Mouse (Mus musculus): ENCODE data around the gene Irs4. TPM values are rescaled to one million over a fixed set of nuclear protein-coding genes. Genes with fewer than 3 reads are reported as not detected.

The Irs4 gene
- not detected in 2 replicates for polyA plus RNA-seq (2012; ENCODE audit: insufficient read depth, insufficient read length, missing spikeins)

DNA sequence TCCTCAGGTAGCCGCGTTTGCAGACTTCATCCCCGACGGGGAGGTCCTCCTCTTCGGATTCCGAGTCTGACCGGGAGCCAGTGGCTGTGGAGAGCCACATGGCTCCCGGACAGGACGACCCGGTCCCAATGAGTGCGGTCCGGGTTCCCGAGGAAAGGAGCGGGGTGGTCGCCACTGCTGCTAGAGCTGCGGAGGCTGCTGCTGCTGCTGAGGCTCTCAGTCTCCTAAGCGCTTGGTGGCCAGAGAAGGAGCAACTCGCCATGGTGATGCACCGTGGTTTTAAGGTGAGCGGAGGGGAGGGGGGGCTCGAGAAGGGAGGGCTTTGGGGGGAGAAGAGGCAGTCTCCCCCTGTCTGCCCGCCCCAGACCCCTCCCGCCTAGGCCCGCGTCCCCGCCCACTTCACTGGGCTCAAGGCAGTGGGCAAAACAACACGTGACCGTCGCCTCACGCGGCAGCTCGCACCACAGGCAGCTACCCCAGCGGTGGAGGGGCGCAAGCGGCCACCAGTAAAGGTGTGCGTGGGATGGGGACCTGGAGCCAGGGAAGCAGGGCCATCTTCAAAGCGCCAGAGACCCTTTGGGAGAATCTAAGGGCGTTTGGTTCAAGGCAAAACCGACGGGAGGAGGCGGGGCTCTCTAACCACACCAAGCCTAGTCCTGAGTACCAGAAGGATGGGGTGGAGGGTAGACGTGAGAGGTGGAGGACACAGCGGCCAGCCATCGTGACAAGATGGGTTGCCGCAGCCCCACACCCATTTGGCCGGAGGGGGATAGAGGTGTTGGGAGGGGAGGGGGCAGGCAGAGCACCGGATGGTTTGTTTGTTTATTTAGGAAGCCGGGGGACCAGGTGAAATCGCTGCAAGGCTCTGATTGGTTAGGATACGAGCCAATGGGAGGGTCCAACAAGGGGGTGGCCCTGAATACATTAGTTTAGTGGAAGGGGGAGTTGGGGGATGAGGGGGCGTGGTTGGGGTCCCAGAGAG is at the start of gene Irs4:
Irs4 (minus strand) TSS at position 327 of the 982 bp plus-strand sequence.
- H3K27ac ChIP-seq (ENCODE audit: insufficient read depth, low read depth, low read length) = no peak within 1 kb of the TSS
- TF ChIP-seq CTCF (IDR thresholded peaks at IDR 0.05; ENCODE audit: low read depth, low read length) = no peak
- no peak for TF ChIP-seq POLR2A (IDR thresholded peaks at IDR 0.05; ENCODE audit: borderline replicate concordance, low read depth, low read length)
- H3K4me3 ChIP-seq (ENCODE audit: insufficient read depth, low read length) = peak within 1 kb of the TSS; percentile 51
- no peaks in the 10 kb centered on the region for H3K4me1 ChIP-seq (ENCODE audit: control insufficient read depth, insufficient read depth, low read length)

DNA sequence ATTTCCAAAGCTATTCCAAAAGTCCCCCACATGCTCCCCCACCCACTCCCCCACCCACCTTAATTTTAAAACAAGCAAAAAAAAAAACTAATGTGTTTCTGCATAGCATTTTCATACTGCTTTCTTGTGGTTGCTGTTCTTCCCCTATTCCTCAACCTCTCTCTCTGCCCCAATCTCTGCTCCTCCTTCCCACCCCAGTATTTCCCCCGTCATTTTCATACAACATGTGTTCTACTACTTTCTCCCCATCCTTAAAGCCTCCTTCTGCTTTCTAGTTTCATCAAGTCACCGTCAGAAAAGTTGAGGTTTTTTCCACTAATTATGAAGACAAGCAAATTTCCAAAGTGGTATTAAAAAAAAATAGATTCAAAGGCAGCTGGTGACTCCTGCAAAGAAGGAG is 25.3 kb upstream of the Irs4 start:
- Histone ChIP-seq H3K27ac (ENCODE audit: insufficient read depth, low read depth, low read length) (no peak overlapping the region), H3K4me3 (ENCODE audit: insufficient read depth, low read length) (no peak overlapping the region), H3K4me1 (ENCODE audit: control insufficient read depth, insufficient read depth, low read length) (no peaks in the 10 kb centered on the region)
- TF ChIP-seq CTCF (IDR thresholded peaks at IDR 0.05; ENCODE audit: low read depth, low read length) = no peak
- TF ChIP-seq POLR2A (IDR thresholded peaks at IDR 0.05; ENCODE audit: borderline replicate concordance, low read depth, low read length) = no peak

DNA sequence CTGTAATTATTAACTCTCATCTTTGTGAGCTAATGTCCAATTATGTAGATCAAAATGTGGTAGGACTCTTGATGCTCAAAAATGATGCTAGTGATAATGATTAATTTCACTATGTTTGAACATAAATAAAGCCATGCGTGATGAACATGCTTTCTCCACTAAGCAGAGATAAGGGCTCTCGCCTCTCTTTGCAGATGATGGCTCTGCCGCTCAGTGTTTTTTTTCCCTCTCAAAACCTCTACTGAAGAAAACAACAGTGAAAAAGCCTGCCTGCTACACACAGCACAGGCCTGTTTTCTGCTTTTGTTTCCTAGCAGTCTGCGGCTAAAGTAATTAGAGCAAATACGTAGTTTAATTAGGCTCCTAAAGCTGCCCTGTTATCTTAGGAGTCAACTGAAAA is 4.5 kb upstream of the Irs4 start:
- TF ChIP-seq CTCF (IDR thresholded peaks at IDR 0.05; ENCODE audit: low read depth, low read length) = no peak
- no peak overlapping the region for H3K27ac ChIP-seq (ENCODE audit: insufficient read depth, low read depth, low read length)
- H3K4me3 ChIP-seq (ENCODE audit: insufficient read depth, low read length) = no peak overlapping the region
- no peaks in the 10 kb centered on the region for H3K4me1 ChIP-seq (ENCODE audit: control insufficient read depth, insufficient read depth, low read length)

DNA sequence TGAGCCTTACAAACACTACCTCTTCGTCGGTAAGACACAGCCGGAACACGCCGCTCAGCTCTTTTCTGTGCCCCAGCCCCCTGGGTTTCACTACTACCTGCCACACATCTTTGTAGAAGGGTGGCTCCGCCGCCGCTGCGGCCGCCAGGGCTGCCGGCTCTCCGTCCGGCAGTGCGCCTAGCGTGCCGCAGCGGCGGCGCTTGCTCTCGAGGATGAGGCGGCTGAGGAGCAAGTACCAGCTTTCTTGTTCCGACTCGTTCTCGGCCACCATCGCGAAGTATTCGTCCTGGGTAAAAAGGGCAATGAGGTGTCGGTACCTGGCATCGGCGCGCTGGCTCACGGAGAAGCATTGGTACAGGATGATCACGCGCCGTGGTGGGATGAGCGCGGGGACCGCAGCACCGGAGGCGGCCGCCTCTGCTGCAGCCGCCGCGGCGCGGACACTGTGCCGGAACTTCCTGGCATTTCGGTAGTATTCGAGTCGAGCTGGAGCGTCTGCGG is 622 bp downstream of the Irs4 start:
- TF ChIP-seq CTCF (IDR thresholded peaks at IDR 0.05; ENCODE audit: low read depth, low read length) = no peak
- no peak for TF ChIP-seq POLR2A (IDR thresholded peaks at IDR 0.05; ENCODE audit: borderline replicate concordance, low read depth, low read length)
- Histone ChIP-seq H3K4me3 (ENCODE audit: insufficient read depth, low read length) (peak overlapping the region; percentile 51), H3K4me1 (ENCODE audit: control insufficient read depth, insufficient read depth, low read length) (no peaks in the 10 kb centered on the region), H3K27ac (ENCODE audit: insufficient read depth, low read depth, low read length) (no peak overlapping the region)

DNA sequence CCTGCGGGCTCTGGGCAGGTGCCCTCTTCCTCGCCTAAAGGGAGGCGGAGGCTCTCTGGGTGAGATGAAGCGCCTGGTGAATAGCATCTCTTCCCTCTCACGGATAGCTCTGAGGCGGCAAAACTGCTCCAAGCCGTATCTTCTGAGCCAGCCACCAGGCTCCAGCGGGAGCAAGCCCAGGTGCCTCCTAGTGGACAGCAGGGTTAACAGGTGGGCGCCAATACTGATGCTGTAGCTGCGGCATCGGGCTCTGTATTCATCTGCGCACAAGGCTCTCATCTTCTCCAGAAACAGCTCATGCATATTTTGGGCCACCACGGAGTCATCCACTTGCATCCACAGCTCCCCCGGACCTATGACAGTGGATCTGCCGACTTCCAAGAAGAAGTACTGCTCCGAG is 1.1 kb downstream of the Irs4 start:
- H3K4me3 ChIP-seq (ENCODE audit: insufficient read depth, low read length) = no peak overlapping the region
- H3K4me1 ChIP-seq (ENCODE audit: control insufficient read depth, insufficient read depth, low read length) = no peaks in the 10 kb centered on the region
- H3K27ac ChIP-seq (ENCODE audit: insufficient read depth, low read depth, low read length) = no peak overlapping the region
- TF ChIP-seq POLR2A (IDR thresholded peaks at IDR 0.05; ENCODE audit: borderline replicate concordance, low read depth, low read length) (no peak), CTCF (IDR thresholded peaks at IDR 0.05; ENCODE audit: low read depth, low read length) (no peak)

DNA sequence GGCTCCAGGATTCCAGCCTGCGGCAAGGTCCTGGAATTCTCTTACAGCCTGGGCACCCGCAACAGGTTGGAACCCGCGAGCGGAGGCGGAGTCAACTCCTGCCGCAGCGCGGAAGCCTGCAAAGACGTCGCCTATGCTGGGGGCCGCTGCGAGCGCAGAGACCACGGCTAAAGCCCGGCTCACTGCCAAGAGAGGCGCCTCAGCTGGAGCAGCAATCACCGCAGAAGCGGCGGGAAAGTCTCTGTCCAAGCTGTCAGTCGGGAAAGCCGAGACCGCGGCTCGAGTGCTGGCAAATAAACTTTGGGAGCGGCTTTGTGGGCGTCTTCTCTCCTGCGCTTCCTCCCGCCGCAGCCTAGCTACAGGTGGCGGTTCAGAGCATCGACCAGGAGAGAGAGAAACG is 3.3 kb downstream of the Irs4 start:
- Histone ChIP-seq H3K4me3 (ENCODE audit: insufficient read depth, low read length) (peak overlapping the region; percentile 33), H3K4me1 (ENCODE audit: control insufficient read depth, insufficient read depth, low read length) (no peaks in the 10 kb centered on the region), H3K27ac (ENCODE audit: insufficient read depth, low read depth, low read length) (no peak overlapping the region)
- TF ChIP-seq POLR2A (IDR thresholded peaks at IDR 0.05; ENCODE audit: borderline replicate concordance, low read depth, low read length) = no peak

Other genes with a start within 250 kb of the Irs4 start
- gene Col4a5, start 249.9 kb downstream of the Irs4 start, polyA plus RNA-seq (2012; ENCODE audit: insufficient read depth, insufficient read length, missing spikeins) = 5.6 and 7.9 TPM in 2 replicates
- not detected in 2 replicates for gene Gm15294, start 150.0 kb upstream of the Irs4 start, polyA plus RNA-seq (2012; ENCODE audit: insufficient read depth, insufficient read length, missing spikeins)